Mouse (Mus musculus): Measurements from ENCODE around the gene Atp5mpl. TPM values are rescaled to one million over a fixed set of nuclear protein-coding genes. Genes with fewer than 3 reads are reported as not detected.

Atp5mpl gene
- 711 and 748 TPM in 2 replicates for polyA plus RNA-seq (2015; fragmentation: Nextera tagmentation; extraction: Ambion mirVana)

DNA sequence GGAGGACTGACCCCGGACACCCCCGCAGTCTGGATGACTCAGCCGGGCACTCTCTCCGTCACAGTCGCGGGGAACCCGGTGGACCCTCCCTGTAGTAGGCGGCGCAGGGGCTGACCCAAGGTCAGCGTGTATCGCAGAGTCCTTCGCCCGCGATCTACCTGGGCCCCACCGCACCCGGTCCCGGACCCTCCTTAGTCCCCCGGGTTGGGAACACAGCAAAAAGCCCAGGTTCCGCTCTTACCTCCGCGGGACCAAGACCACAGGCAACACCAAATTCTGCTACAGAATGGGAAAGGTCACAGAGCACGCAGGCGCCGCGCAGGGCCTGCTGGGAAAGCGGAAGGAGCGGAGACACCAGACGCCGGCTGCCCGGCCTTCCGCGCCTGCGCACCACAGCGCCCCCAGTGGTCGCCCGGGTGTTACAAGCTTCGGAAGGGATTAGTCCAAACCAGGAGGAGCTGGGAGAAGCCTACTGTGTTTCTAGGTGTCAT lies at the start of gene Atp5mpl:
Gene Atp5mpl, minus strand, starts transcription at position 295 of the 491 bp plus-strand sequence.
- H3K4me3 ChIP-seq (replicated peaks), result peak within 1 kb of the TSS; percentile 87
- peak within 1 kb of the TSS; percentile 70 for H3K4me2 ChIP-seq
- ATAC-seq (ENCODE audit: insufficient read depth, low FRiP score, low read depth), result peak; percentile 88
- H3K36me3 ChIP-seq, result 0 out of 2 replicates have a peak, but pooled peaks cover under 1% of the 10 kb centered on the region
- H3K27me3 ChIP-seq (replicated peaks), result no peaks in the 10 kb centered on the region
- peak within 1 kb of the TSS; percentile 80 for H3K9ac ChIP-seq
- peaks cover 11% of the 10 kb centered on the region; the same call in 1 of the 2 replicates for H3K4me1 ChIP-seq
- no peaks in the 10 kb centered on the region for H3K9me3 ChIP-seq
- H3K27ac ChIP-seq, result peak within 1 kb of the TSS; percentile 74
- WGBS, result 0% methylated on average over 35 of the region's 37 CpGs

DNA sequence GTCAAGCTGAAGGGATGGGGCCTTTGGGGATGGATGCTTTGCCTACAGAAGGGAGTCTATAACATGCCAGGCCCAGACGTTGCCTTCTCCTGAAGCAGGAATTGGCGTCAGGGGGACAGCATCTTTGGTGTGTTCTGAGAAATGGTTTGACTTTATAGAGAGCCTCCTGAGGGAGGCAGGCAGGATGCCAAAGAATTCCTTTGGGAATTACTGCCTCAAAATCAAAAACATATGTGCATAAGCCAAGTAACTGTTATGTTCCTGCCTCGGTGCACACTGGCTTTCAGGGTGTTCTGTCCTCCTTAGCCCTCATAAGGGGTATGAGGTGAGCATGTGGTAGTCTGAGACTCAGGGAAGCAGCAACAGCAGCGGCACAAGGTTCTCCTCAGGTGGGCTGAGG lies 49.6 kb upstream of the Atp5mpl start:
- 64% methylated on average over 4 of the region's 4 CpGs for WGBS
- Histone ChIP-seq H3K27ac (no peak overlapping the region), H3K4me3 (replicated peaks) (no peak overlapping the region), H3K9ac (no peak overlapping the region), H3K4me1 (no peaks in the 10 kb centered on the region), H3K9me3 (no peaks in the 10 kb centered on the region), H3K36me3 (no peaks in the 10 kb centered on the region), H3K4me2 (no peak overlapping the region), H3K27me3 (replicated peaks) (no peaks in the 10 kb centered on the region)
- no peak for ATAC-seq (ENCODE audit: insufficient read depth, low FRiP score, low read depth)

DNA sequence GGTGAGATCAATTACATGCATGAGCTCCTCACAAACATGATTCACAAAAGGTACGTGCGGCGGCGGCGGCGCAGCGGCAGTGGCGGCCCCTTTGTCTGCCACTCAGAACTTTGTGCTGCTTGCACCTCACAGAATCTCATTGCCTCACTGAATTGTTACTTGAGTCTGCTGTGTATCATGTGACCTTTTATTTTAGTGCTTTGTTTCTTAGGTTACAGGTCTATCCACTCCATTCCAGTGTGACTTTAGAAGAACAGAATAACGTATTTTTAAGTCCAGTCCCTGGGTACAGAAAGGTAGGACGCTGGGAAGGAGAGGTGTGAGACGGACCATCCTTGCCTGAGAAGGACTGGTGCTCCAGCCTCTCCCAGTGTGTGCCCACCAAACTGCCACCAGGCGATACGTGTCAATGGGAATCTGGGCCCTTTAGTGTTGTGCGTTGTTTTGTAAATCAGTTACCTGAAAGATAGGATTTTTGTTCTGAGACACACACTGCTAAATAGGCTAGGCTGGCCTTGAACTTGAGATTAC lies 46.6 kb upstream of the Atp5mpl start:
- no peak overlapping the region for H3K27ac ChIP-seq
- no peaks in the 10 kb centered on the region for H3K36me3 ChIP-seq
- H3K4me1 ChIP-seq, result no peaks in the 10 kb centered on the region
- no peak overlapping the region for H3K9ac ChIP-seq
- no peaks in the 10 kb centered on the region for H3K9me3 ChIP-seq
- no peak overlapping the region for H3K4me3 ChIP-seq (replicated peaks)
- WGBS, result 44% methylated on average over 14 of the region's 14 CpGs
- no peak for ATAC-seq (ENCODE audit: insufficient read depth, low FRiP score, low read depth)
- H3K27me3 ChIP-seq (replicated peaks), result no peaks in the 10 kb centered on the region
- peak overlapping the region; percentile 16; the same call in 1 of the 2 replicates for H3K4me2 ChIP-seq

DNA sequence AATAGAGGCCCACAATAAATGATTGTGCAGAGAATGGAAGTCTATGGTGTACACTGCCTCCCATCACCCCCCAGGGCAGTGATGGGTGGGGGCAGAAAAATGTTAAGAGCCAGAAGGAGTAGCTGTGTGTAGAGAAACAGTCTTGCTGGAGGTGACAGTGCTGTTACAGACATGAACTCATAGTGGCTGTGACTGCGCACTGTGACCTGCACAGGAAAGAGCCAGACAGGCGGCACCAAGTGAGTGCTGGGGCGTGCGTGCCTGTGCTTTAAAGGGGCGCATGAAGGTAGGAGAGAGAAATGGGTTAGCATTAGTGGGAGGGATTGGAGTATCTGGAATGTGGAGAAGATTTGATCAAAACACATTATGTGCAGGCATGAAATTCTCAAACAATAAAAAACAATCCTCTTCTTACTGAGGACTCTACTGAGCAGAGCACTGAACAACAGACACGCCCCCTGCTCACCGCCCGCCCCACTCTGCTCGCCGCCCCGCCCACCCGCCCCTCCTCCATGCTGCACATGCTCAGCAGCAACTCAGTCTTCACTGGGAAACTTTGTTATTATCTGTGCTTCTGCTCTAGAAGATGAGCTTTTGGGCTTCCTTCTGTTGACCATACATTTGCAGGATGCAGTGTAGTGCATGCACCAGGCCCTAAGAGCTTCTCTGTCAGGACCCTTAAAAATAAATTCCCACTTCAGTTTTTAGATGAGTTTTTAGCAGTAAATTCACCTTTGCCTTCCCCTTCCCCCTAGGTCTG lies 45.9 kb upstream of the Atp5mpl start:
- 36% methylated on average over 12 of the region's 12 CpGs for WGBS
- no peaks in the 10 kb centered on the region for H3K27me3 ChIP-seq (replicated peaks)
- peak overlapping the region; percentile 16; the same call in 1 of the 2 replicates for H3K4me2 ChIP-seq
- ATAC-seq (ENCODE audit: insufficient read depth, low FRiP score, low read depth), result no peak; the same call in 1 of the 2 replicates
- H3K9me3 ChIP-seq, result no peaks in the 10 kb centered on the region
- H3K27ac ChIP-seq, result no peak overlapping the region
- no peak overlapping the region for H3K4me3 ChIP-seq (replicated peaks)
- no peak overlapping the region for H3K9ac ChIP-seq
- H3K36me3 ChIP-seq, result no peaks in the 10 kb centered on the region
- no peaks in the 10 kb centered on the region for H3K4me1 ChIP-seq

DNA sequence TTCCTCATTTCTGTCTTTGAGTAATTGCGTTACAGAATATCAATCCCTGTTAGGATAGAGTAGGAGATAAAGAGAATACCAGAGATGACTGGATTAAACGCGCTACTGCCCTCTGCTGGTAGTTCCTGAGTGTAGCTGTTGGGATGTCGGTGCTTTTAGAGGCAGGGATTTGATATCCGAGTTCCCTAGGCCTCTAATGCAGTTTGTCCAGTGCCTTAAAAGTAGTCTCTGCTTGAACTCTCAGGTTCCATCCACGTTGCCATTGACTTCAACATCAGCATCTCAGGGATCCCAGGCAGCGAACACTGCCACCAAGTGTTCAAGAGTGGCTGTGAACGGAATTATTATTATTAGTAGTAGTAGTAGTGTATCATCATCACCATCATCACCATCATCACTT lies 34.4 kb upstream of the Atp5mpl start:
- H3K9me3 ChIP-seq, result no peaks in the 10 kb centered on the region
- H3K36me3 ChIP-seq, result no peaks in the 10 kb centered on the region
- H3K27me3 ChIP-seq (replicated peaks), result no peaks in the 10 kb centered on the region
- no peak overlapping the region for H3K4me3 ChIP-seq (replicated peaks)
- ATAC-seq (ENCODE audit: insufficient read depth, low FRiP score, low read depth), result no peak
- no peak overlapping the region for H3K9ac ChIP-seq
- WGBS, result 17% methylated on average over 8 of the region's 8 CpGs
- H3K4me2 ChIP-seq, result no peak overlapping the region
- no peaks in the 10 kb centered on the region for H3K4me1 ChIP-seq
- no peak overlapping the region for H3K27ac ChIP-seq

DNA sequence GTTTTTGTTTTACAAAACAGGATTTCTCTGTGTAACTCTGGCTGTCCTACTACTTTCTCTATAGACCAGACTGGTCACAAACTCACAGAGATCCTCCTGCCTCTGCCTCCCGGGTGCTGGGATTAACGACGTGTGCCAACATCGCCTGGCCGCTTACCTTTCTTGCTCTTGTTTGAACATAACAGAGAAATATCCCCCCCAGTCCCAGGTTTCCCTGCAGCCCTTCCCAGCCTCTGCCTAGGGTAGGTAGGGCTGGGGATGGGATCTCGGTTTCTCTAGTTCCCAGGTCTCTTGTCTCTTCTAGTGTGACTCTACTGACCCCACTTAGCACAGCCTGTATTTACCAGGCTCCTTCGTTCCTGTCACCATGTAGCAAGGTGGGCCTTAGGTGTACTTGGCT lies 33.0 kb upstream of the Atp5mpl start:
- Histone ChIP-seq H3K27me3 (replicated peaks) (no peaks in the 10 kb centered on the region), H3K9me3 (no peaks in the 10 kb centered on the region), H3K36me3 (no peaks in the 10 kb centered on the region), H3K4me2 (no peak overlapping the region), H3K4me3 (replicated peaks) (no peak overlapping the region), H3K27ac (no peak overlapping the region), H3K9ac (no peak overlapping the region), H3K4me1 (no peaks in the 10 kb centered on the region)
- no peak for ATAC-seq (ENCODE audit: insufficient read depth, low FRiP score, low read depth)
- WGBS, result 92% methylated on average over 7 of the region's 7 CpGs

DNA sequence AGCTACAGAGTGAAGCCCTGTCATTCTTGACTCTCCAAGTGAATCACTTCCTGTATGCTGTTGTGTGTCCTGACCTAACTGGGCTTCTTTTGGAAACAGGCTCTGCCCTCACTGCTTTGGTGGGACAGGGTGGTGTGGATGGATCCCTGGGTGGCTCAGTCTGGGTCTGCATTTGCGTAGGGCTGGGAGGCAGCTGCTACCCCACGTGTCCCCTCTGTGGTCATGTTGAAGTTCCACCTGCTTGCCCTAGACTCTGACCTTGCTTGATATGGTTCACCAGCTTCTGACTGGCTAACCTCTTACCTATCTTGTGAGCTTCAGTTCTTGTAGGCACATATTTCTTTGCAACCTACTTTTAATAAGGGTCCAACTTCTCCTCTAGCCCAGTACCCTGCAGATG lies 28.4 kb upstream of the Atp5mpl start:
- Histone ChIP-seq H3K4me1 (no peaks in the 10 kb centered on the region), H3K4me2 (no peak overlapping the region), H3K27me3 (replicated peaks) (no peaks in the 10 kb centered on the region), H3K27ac (no peak overlapping the region), H3K36me3 (no peaks in the 10 kb centered on the region), H3K4me3 (replicated peaks) (no peak overlapping the region), H3K9me3 (no peaks in the 10 kb centered on the region), H3K9ac (no peak overlapping the region)
- WGBS, result 93% methylated on average over 2 of the region's 2 CpGs
- ATAC-seq (ENCODE audit: insufficient read depth, low FRiP score, low read depth), result no peak

DNA sequence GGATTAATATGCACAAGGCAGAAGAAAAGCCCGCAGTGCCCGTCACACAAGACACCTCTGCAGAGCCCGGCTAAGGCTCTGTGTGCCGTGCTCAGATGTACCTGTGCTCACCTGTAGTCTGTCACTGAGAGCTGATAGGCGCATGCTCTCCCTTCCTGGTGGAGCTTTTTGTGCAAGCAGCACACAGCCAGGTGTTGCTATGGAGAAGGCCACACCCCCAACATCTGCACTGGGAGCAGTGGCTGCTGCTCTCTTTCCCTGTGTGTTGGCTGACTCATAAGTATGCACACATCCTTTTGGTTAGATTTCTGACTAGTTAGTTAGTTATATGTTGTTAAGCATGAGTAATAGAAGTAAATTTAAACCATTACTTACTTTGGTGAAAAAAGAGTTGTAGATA lies 25.8 kb upstream of the Atp5mpl start:
- no peaks in the 10 kb centered on the region for H3K27me3 ChIP-seq (replicated peaks)
- ATAC-seq (ENCODE audit: insufficient read depth, low FRiP score, low read depth), result no peak
- H3K9me3 ChIP-seq, result no peaks in the 10 kb centered on the region

DNA sequence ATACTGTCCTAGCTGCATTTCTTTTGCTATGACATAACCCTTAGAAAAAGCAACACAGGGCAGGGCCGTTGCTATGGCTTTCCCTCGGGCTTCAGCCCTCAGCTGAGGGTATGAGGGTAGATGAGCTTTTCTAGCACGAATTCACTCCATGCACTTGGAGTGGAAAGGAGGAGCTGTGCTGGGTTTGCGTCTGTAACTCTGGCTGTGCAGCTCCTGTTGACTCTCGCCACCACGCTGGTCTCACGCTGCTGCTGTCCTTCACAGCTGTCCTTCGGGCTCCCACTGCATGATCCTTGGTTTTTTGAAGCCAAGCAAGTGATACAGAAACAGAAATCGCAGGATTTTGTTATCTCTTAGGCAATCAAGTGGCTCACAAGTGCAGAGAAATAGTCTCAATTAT lies 20.0 kb upstream of the Atp5mpl start:
- Histone ChIP-seq H3K9me3 (no peaks in the 10 kb centered on the region), H3K4me3 (replicated peaks) (no peak overlapping the region), H3K27me3 (replicated peaks) (no peaks in the 10 kb centered on the region), H3K27ac (no peak overlapping the region), H3K36me3 (no peaks in the 10 kb centered on the region), H3K4me1 (no peaks in the 10 kb centered on the region), H3K4me2 (no peak overlapping the region), H3K9ac (no peak overlapping the region)
- WGBS, result 45% methylated on average over 9 of the region's 9 CpGs
- no peak for ATAC-seq (ENCODE audit: insufficient read depth, low FRiP score, low read depth)

More for the DNA sequence above, 25.8 kb upstream of the Atp5mpl start:
- no peaks in the 10 kb centered on the region for H3K4me1 ChIP-seq
- H3K4me3 ChIP-seq (replicated peaks), result no peak overlapping the region
- no peak overlapping the region for H3K27ac ChIP-seq
- H3K36me3 ChIP-seq, result no peaks in the 10 kb centered on the region
- H3K9ac ChIP-seq, result no peak overlapping the region
- no peak overlapping the region for H3K4me2 ChIP-seq
- 85% methylated on average over 5 of the region's 5 CpGs for WGBS

DNA sequence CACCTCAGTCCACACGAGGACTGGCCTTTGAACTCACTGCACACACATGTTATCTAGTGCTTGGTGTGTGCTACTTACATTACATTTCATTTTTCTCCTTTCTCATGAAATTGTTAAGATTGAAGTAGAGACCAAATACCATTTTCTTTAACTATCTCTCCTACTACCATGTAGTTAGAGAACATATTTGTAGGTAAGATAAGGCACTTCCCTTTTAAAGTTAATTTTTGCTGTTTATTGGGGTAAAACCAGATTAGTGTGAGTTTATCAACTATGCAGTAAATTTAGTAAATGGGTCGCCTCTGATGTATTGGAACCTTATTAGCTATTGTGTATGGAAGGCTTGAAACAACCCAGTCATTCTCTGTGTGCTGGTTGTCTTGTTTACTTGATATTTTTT lies 16.4 kb upstream of the Atp5mpl start:
- Histone ChIP-seq H3K36me3 (no peaks in the 10 kb centered on the region), H3K4me2 (no peak overlapping the region), H3K27me3 (replicated peaks) (no peaks in the 10 kb centered on the region), H3K4me3 (replicated peaks) (no peak overlapping the region), H3K9me3 (no peaks in the 10 kb centered on the region), H3K27ac (no peak overlapping the region), H3K9ac (no peak overlapping the region), H3K4me1 (no peaks in the 10 kb centered on the region)
- WGBS, result 63% methylated on average over 2 of the region's 2 CpGs
- ATAC-seq (ENCODE audit: insufficient read depth, low FRiP score, low read depth), result no peak

DNA sequence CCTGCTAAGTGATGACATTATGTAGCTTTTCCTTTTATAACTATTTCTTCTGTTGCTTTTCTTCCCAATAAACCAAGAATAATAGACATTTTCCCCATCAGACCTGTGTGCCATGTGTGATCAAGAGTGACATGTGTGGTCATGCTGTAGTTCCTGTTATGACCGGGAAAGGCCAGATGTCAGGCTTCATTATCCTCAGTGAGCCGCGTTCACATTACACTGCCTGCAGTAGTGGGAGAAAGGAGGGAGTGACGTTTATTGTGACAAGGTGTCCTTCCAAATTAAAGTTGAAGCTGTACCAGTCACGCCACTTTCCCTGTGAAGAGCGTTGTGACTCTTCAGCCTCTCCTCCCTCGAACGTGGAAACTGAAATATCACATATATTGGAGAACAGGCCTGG lies 15.1 kb upstream of the Atp5mpl start:
- no peaks in the 10 kb centered on the region for H3K9me3 ChIP-seq
- 71% methylated on average over 8 of the region's 8 CpGs for WGBS
- no peak for ATAC-seq (ENCODE audit: insufficient read depth, low FRiP score, low read depth)
- H3K9ac ChIP-seq, result no peak overlapping the region
- no peaks in the 10 kb centered on the region for H3K36me3 ChIP-seq
- H3K27ac ChIP-seq, result no peak overlapping the region
- no peaks in the 10 kb centered on the region for H3K27me3 ChIP-seq (replicated peaks)
- 0 out of 2 replicates have a peak, but pooled peaks cover 7% of the 10 kb centered on the region for H3K4me1 ChIP-seq
- H3K4me3 ChIP-seq (replicated peaks), result no peak overlapping the region
- no peak overlapping the region for H3K4me2 ChIP-seq

DNA sequence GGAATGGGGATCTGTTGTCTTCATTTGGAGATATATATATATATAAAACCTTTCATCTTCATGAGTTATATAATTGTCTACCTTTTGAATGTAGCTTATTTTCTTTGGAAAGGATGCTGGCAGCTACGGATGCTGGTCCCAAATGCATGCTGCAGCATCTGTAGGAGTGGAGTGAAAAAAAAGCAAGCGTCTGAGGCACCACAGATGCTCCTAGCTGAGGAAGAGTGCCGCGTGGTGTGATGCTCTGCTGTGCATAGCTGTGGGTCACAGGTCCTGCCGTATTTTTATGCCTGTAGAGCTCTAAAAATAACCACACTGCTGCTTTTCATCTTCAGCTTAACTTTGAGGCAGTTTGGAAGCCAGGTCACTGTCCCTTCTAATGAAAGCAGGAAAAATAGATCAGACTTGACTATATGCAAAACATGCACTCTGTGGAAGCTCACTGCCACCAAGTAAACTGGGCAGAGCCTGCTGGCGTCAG lies 14.2 kb upstream of the Atp5mpl start, which contains the start of gene Rd3l:
Gene Rd3l, minus strand, starts transcription at position 431 of the 481 bp plus-strand sequence.
- Histone ChIP-seq H3K9me3 (no peaks in the 10 kb centered on the region), H3K27me3 (replicated peaks) (no peaks in the 10 kb centered on the region), H3K36me3 (no peaks in the 10 kb centered on the region), H3K9ac (no peak within 1 kb of the TSS), H3K27ac (no peak within 1 kb of the TSS), H3K4me2 (no peak within 1 kb of the TSS), H3K4me1 (0 out of 2 replicates have a peak, but pooled peaks cover 7% of the 10 kb centered on the region), H3K4me3 (replicated peaks) (no peak within 1 kb of the TSS)
- ATAC-seq (ENCODE audit: insufficient read depth, low FRiP score, low read depth), result no peak
- 59% methylated on average over 6 of the region's 6 CpGs for WGBS

Data from stomach, embryonic 15.5 days (tissue).